Comparison of ENCODE assay signal across 10 mouse cellular contexts in the genomic region with DNA sequence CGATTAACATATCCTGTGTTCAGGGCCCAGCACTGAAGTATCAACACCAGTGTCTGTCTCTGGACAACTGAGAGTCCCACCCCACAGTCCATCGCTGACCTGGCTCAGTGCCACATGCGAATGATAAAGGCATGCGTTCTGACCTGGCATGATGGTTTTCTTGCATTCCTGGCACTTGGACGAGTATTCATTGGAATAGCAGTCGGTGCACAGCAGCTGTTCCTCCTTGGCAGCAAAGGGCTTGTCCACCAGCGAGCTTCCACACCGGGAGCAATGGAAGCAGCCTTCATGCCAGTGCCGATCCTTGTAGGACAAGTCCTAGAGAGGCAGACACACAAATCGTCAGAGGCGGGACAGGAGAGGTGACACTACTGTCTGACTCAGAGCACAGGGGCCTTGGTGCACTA. TPM values are rescaled to one million over a fixed set of nuclear protein-coding genes. Genes with fewer than 3 reads are reported as not detected.
DNase-seq lines count a peak whose midpoint lies in the region; ATAC-seq and TF ChIP-seq lines count a peak whose summit lies in the region.
"Had no signal": no experiment of that assay in that cellular context is flagged by ENCODE, and none has a peak within 500 bp of the region (broad histone marks: within the 10 kb centered on the region; RNA-seq: fewer than 3 reads in every experiment).

No protein-coding gene starts in this region.

- peak; percentile 19 to 29 for DNase-seq in cerebellum, adult 18-20 months
- no peak for DNase-seq in cerebellum, adult 11 months
- no peak for DNase-seq in layer of hippocampus, adult 2 months (ENCODE audit: low spot score in 2 of 2)
- DNase-seq in layer of hippocampus, adult 11-12 months (ENCODE audit: low spot score) = no peak
- DNase-seq in cerebellum, adult 9-10 months = peak; percentile 27
- DNase-seq: layer of hippocampus, postnatal 36 days had no signal

- H3K9me3 ChIP-seq in hindbrain, embryonic 16.5 days (ENCODE audit: control insufficient read depth, low read length) = no peaks in the 10 kb centered on the region
- no peaks in the 10 kb centered on the region for H3K9me3 ChIP-seq in forebrain, embryonic 12.5 days

- peaks cover 80% of the 10 kb centered on the region for H3K36me3 ChIP-seq in C2C12 (ENCODE audit: control insufficient read depth, insufficient read depth)
- H3K36me3 ChIP-seq in hindbrain, embryonic 16.5 days (ENCODE audit: control insufficient read depth, insufficient read depth, low read length) = no peaks in the 10 kb centered on the region
- H3K36me3 ChIP-seq in forebrain, embryonic 12.5 days (replicated peaks) = no peaks in the 10 kb centered on the region

- H3K79me3 ChIP-seq in C2C12 (ENCODE audit: low read depth) = peaks cover 53% of the 10 kb centered on the region

- H3K4me2 ChIP-seq in hindbrain, embryonic 16.5 days (ENCODE audit: low read length) = no peak overlapping the region
- no peak overlapping the region for H3K4me2 ChIP-seq in forebrain, embryonic 12.5 days

- WGBS in hindbrain, embryonic 16.5 days = 64% methylated on average over 11 of the region's 11 CpGs
- 88% methylated on average over 11 of the region's 11 CpGs for WGBS in forebrain, embryonic 12.5 days

- peaks cover 96% of the 10 kb centered on the region for H3K79me2 ChIP-seq in C2C12 (ENCODE audit: control insufficient read depth, insufficient read depth)

- H3K27ac ChIP-seq in layer of hippocampus, adult 2 months = peak overlapping the region; percentile 44; the same call in 1 of the 2 replicates
- no peak overlapping the region for H3K27ac ChIP-seq in hindbrain, embryonic 16.5 days (ENCODE audit: low read depth, low read length)
- H3K27ac ChIP-seq in forebrain, embryonic 12.5 days = no peak overlapping the region

- no peak for ATAC-seq in hindbrain, embryonic 16.5 days
- ATAC-seq in forebrain, embryonic 12.5 days (ENCODE audit: low FRiP score) = no peak
- ATAC-seq: inflammation-experienced regulatory T-cells, adult 6 months had no signal

- no peaks in the 10 kb centered on the region for H3K4me1 ChIP-seq in hindbrain, embryonic 16.5 days (ENCODE audit: control insufficient read depth, insufficient read depth, low read depth, low read length)
- H3K4me1 ChIP-seq in forebrain, embryonic 12.5 days = no peaks in the 10 kb centered on the region

- H3K27me3 ChIP-seq in C2C12 (ENCODE audit: control insufficient read depth, insufficient read depth, insufficient read length) = no peaks in the 10 kb centered on the region
- no peaks in the 10 kb centered on the region for H3K27me3 ChIP-seq in hindbrain, embryonic 16.5 days (replicated peaks; ENCODE audit: control insufficient read depth, insufficient read depth, low read length)
- no peaks in the 10 kb centered on the region for H3K27me3 ChIP-seq in forebrain, embryonic 12.5 days

- H3ac ChIP-seq in C2C12 (ENCODE audit: control insufficient read depth, insufficient read length, low read depth) = no peak overlapping the region

- no peak overlapping the region for H3K4me3 ChIP-seq in layer of hippocampus, adult 2 months
- no peak overlapping the region for H3K4me3 ChIP-seq in C2C12 (ENCODE audit: insufficient read depth, poor library complexity, severe bottlenecking)
- no peak overlapping the region for H3K4me3 ChIP-seq in hindbrain, embryonic 16.5 days (ENCODE audit: low read length)
- no peak overlapping the region for H3K4me3 ChIP-seq in forebrain, embryonic 12.5 days (replicated peaks)

- H3K9ac ChIP-seq in hindbrain, embryonic 16.5 days (ENCODE audit: low read depth, low read length) = no peak overlapping the region
- no peak overlapping the region for H3K9ac ChIP-seq in forebrain, embryonic 12.5 days

- no peak for TF ChIP-seq CTCF in layer of hippocampus, adult 2 months (conservative IDR thresholded peaks at IDR 0.05)
- no peak for TF ChIP-seq CTCF in C2C12 (IDR thresholded peaks at IDR 0.05; ENCODE audit: control insufficient read depth, insufficient read depth, insufficient read length)

TF ChIP-seq in C2C12, 6 proteins besides CTCF, POLR2A, EP300 and RAD21:
- TF ChIP-seq CEBPB (IDR thresholded peaks at IDR 0.05; ENCODE audit: low read depth) (no peak), MYOG (IDR thresholded peaks at IDR 0.05; ENCODE audit: control insufficient read depth, extremely low read depth, insufficient read length) (no peak), MAX (IDR thresholded peaks at IDR 0.05) (peak; percentile 60), USF1 (IDR thresholded peaks at IDR 0.05; ENCODE audit: low read depth) (no peak), FOSL1 (IDR thresholded peaks at IDR 0.05; ENCODE audit: insufficient read depth, low read length, poor library complexity, severe bottlenecking) (no peak), MYOD1 (IDR thresholded peaks at IDR 0.05; ENCODE audit: control insufficient read depth, insufficient read length, low read depth) (peak; percentile 92)

RNA-seq across cellular contexts. Expression of a gene that starts 43.0 kb away (rescaled TPM):
- total RNA-seq in layer of hippocampus, adult 2 months (2021) = 10 to 100 TPM; 24.2 to 26.8 TPM
- 6.6 TPM for polyA plus RNA-seq in C2C12 (2012; fragmentation: generic; extraction: Trizol)
- polyA plus RNA-seq in hindbrain, embryonic 16.5 days (2015; fragmentation: Nextera tagmentation; extraction: Ambion mirVana) = 42.8 and 47.9 TPM in 2 replicates
- 42.9 and 48.5 TPM in 2 replicates for polyA plus RNA-seq in forebrain, embryonic 12.5 days (2016; fragmentation: Nextera tagmentation; extraction: Ambion mirVana)

RNA-seq across cellular contexts. Expression of a gene that starts 43.1 kb away (rescaled TPM):
- total RNA-seq in layer of hippocampus, adult 2 months (2021) = 10 to 100 TPM; 26.8 to 42.4 TPM
- polyA plus RNA-seq in C2C12 (2012; fragmentation: generic; extraction: Trizol) = 9.5 TPM
- 15.6 and 17.4 TPM in 2 replicates for polyA plus RNA-seq in hindbrain, embryonic 16.5 days (2015; fragmentation: Nextera tagmentation; extraction: Ambion mirVana)
- polyA plus RNA-seq in forebrain, embryonic 12.5 days (2016; fragmentation: Nextera tagmentation; extraction: Ambion mirVana) = 15.5 and 17.1 TPM in 2 replicates

RNA-seq across cellular contexts. Expression of a gene that starts 55.2 kb away (rescaled TPM):
- total RNA-seq in layer of hippocampus, adult 2 months (2021) = 10 to 100 TPM; 33.6 to 38.6 TPM
- 135 TPM for polyA plus RNA-seq in C2C12 (2012; fragmentation: generic; extraction: Trizol)
- 27.1 and 30.9 TPM in 2 replicates for polyA plus RNA-seq in hindbrain, embryonic 16.5 days (2015; fragmentation: Nextera tagmentation; extraction: Ambion mirVana)
- 4.3 and 4.5 TPM in 2 replicates for polyA plus RNA-seq in forebrain, embryonic 12.5 days (2016; fragmentation: Nextera tagmentation; extraction: Ambion mirVana)

Comparison
In these comparisons a context has a peak if more than half of its experiments do, and no peak if none do; other contexts are left out.
1. DNase-seq: peak in cerebellum, adult 18-20 months (2 of 2) and cerebellum, adult 9-10 months (single experiment); none in cerebellum, adult 11 months (single experiment), layer of hippocampus, adult 2 months (0 of 2) and layer of hippocampus, adult 11-12 months (single experiment).